ENCODE assay signal across 8 mouse cellular contexts in the genomic region with DNA sequence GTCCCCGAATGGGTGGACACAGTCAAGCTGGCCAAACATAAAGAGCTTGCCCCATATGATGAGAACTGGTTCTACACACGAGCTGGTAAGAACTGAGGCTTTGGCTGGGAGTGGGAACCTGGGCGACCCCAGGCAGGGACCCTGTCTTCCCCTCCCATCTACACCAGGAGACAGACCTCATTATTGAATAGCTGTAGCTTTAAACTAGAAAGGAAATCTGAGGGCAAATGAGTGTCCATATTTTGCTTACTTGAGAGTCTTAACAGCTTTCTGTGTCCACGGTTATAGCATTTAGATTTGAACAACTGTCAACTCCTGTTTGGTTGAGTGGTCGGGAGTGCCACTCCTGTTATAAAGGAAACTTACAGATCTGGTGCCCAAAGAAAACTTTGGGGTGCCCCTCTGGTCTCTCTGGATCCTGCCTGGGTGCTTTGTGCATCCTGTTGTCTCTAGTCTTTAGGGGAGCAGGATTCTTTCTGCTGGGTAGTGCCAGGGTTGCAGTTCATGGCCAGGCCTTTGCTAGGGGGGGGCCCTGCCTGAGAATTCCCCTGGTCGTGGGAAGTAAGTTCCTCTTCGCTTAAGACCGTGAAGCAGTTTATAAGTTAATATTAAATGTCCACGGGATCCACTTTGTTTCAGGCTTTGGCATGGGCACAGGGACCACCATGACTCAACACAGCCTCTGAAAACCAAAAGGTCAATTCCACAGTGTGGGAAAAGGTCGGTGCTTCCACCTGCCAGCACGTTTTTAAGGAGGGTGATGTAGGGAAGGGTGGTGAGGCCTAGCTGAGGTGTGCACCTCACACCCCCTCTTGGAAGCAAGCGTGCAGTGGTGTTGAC. TPM values are rescaled to one million over a fixed set of nuclear protein-coding genes. Genes with fewer than 3 reads are reported as not detected.
A peak's percentile ranks its signal among the peaks of the same experiment; 100 is the strongest.
DNase-seq lines count a peak whose midpoint lies in the region; ATAC-seq and TF ChIP-seq lines count a peak whose summit lies in the region.

No protein-coding gene starts in this region.

- no peak for ATAC-seq in lung, embryonic 14.5 days (ENCODE audit: insufficient read depth)
- ATAC-seq in embryonic facial prominence, embryonic 12.5 days (ENCODE audit: insufficient number of reproducible peaks, insufficient read depth, low FRiP score, low TSS enrichment): no peak
- no peak for ATAC-seq in intestine, embryonic 16.5 days
- ATAC-seq in neural tube, embryonic 15.5 days (ENCODE audit: low FRiP score): no peak

- peak overlapping the region; percentile 31 for H3K27ac ChIP-seq in lung, embryonic 14.5 days (ENCODE audit: low read depth)
- 0 out of 2 replicates have a peak overlapping the region, but pooled peaks have one; percentile 17 for H3K27ac ChIP-seq in embryonic facial prominence, embryonic 12.5 days
- peak overlapping the region; percentile 3; the same call in 1 of the 2 replicates for H3K27ac ChIP-seq in intestine, embryonic 16.5 days (ENCODE audit: low read length)
- peak overlapping the region; percentile 89; the same call in 1 of the 2 replicates for H3K27ac ChIP-seq in neural tube, embryonic 15.5 days (replicated peaks)

- no peaks in the 10 kb centered on the region for H3K27me3 ChIP-seq in lung, embryonic 14.5 days (ENCODE audit: insufficient read depth, low read length)
- H3K27me3 ChIP-seq in embryonic facial prominence, embryonic 12.5 days: no peaks in the 10 kb centered on the region
- no peaks in the 10 kb centered on the region for H3K27me3 ChIP-seq in intestine, embryonic 16.5 days (replicated peaks; ENCODE audit: control insufficient read depth, insufficient read depth, low read length)
- H3K27me3 ChIP-seq in neural tube, embryonic 15.5 days (replicated peaks): no peaks in the 10 kb centered on the region

- H3K4me1 ChIP-seq in lung, embryonic 14.5 days (ENCODE audit: insufficient read depth): peaks cover 8% of the 10 kb centered on the region
- peaks cover 18% of the 10 kb centered on the region for H3K4me1 ChIP-seq in embryonic facial prominence, embryonic 12.5 days
- peaks cover 21% of the 10 kb centered on the region for H3K4me1 ChIP-seq in intestine, embryonic 16.5 days (ENCODE audit: control insufficient read depth, insufficient read depth, low read length)
- peaks cover 32% of the 10 kb centered on the region for H3K4me1 ChIP-seq in neural tube, embryonic 15.5 days

- H3K36me3 ChIP-seq in lung, embryonic 14.5 days (ENCODE audit: insufficient read depth): peaks cover 56% of the 10 kb centered on the region
- peaks cover 50% of the 10 kb centered on the region for H3K36me3 ChIP-seq in embryonic facial prominence, embryonic 12.5 days
- H3K36me3 ChIP-seq in intestine, embryonic 16.5 days (ENCODE audit: control insufficient read depth, insufficient read depth, low read length): peaks cover 33% of the 10 kb centered on the region
- peaks cover 43% of the 10 kb centered on the region for H3K36me3 ChIP-seq in neural tube, embryonic 15.5 days

- WGBS in lung, embryonic 14.5 days: 22% methylated on average over 12 of the region's 12 CpGs
- WGBS in embryonic facial prominence, embryonic 12.5 days: 41% methylated on average over 12 of the region's 12 CpGs
- 25% methylated on average over 12 of the region's 12 CpGs for WGBS in intestine, embryonic 16.5 days
- 45% methylated on average over 12 of the region's 12 CpGs for WGBS in neural tube, embryonic 15.5 days

- H3K4me2 ChIP-seq in lung, embryonic 14.5 days: peak overlapping the region; percentile 95
- peak overlapping the region; percentile 84 for H3K4me2 ChIP-seq in embryonic facial prominence, embryonic 12.5 days (replicated peaks)
- peak overlapping the region; percentile 86 for H3K4me2 ChIP-seq in intestine, embryonic 16.5 days (ENCODE audit: low read depth, low read length)
- peak overlapping the region; percentile 76 for H3K4me2 ChIP-seq in neural tube, embryonic 15.5 days

- peak overlapping the region; percentile 100 for H3K9ac ChIP-seq in lung, embryonic 14.5 days
- peak overlapping the region; percentile 98 for H3K9ac ChIP-seq in embryonic facial prominence, embryonic 12.5 days
- peak overlapping the region; percentile 100 for H3K9ac ChIP-seq in intestine, embryonic 16.5 days (ENCODE audit: low read depth, low read length)
- peak overlapping the region; percentile 99 for H3K9ac ChIP-seq in neural tube, embryonic 15.5 days (replicated peaks)

- no peak for DNase-seq in lung, embryonic 14.5 days
- no peak for DNase-seq in lung, postnatal 36 days
- DNase-seq in MN1 (ENCODE audit: low spot score): no peak
- no peak for DNase-seq in right cerebral cortex, postnatal 10 days (ENCODE audit: low spot score in 2 of 2)
- DNase-seq in layer of hippocampus, postnatal 10 days (ENCODE audit: low spot score in 2 of 2): no peak

- peak overlapping the region; percentile 98 for H3K4me3 ChIP-seq in lung, embryonic 14.5 days (ENCODE audit: low read depth, low read length)
- H3K4me3 ChIP-seq in embryonic facial prominence, embryonic 12.5 days: peak overlapping the region; percentile 87
- peak overlapping the region; percentile 99 for H3K4me3 ChIP-seq in intestine, embryonic 16.5 days (ENCODE audit: low read length)
- peak overlapping the region; percentile 98 for H3K4me3 ChIP-seq in neural tube, embryonic 15.5 days (replicated peaks)

- H3K9me3 ChIP-seq in lung, embryonic 14.5 days (ENCODE audit: low read depth, low read length): no peaks in the 10 kb centered on the region
- H3K9me3 ChIP-seq in embryonic facial prominence, embryonic 12.5 days: no peaks in the 10 kb centered on the region
- no peaks in the 10 kb centered on the region for H3K9me3 ChIP-seq in intestine, embryonic 16.5 days (ENCODE audit: control insufficient read depth, low read length)
- H3K9me3 ChIP-seq in neural tube, embryonic 15.5 days (replicated peaks): no peaks in the 10 kb centered on the region

- TF ChIP-seq CTCF in lung, embryonic 14.5 days (IDR thresholded peaks at IDR 0.05; ENCODE audit: low read depth): no peak

RNA-seq across cellular contexts. Expression of a gene that starts 1.5 kb away (rescaled TPM):
- 3,015 and 3,069 TPM in 2 replicates for polyA plus RNA-seq in lung, embryonic 14.5 days (2014; fragmentation: Nextera tagmentation; extraction: Ambion mirVana)
- 2,196 and 2,318 TPM in 2 replicates for polyA plus RNA-seq in embryonic facial prominence, embryonic 12.5 days (2016; fragmentation: Nextera tagmentation; extraction: Ambion mirVana)
- polyA plus RNA-seq in intestine, embryonic 16.5 days (2015; fragmentation: Nextera tagmentation; extraction: Ambion mirVana): 2,122 and 2,334 TPM in 2 replicates
- polyA plus RNA-seq in neural tube, embryonic 15.5 days (2015; fragmentation: Nextera tagmentation; extraction: Ambion mirVana): 1,165 and 1,469 TPM in 2 replicates
- total RNA-seq in layer of hippocampus, postnatal 10 days (2021): 100 to 1,000 TPM; 563 to 573 TPM

RNA-seq across cellular contexts. Expression of a gene that starts 11.5 kb away (rescaled TPM):
- 0.16 and 0.24 TPM in 2 replicates for polyA plus RNA-seq in lung, embryonic 14.5 days (2014; fragmentation: Nextera tagmentation; extraction: Ambion mirVana)
- polyA plus RNA-seq in embryonic facial prominence, embryonic 12.5 days (2016; fragmentation: Nextera tagmentation; extraction: Ambion mirVana): 0.26 and 0.61 TPM in 2 replicates
- 0.39 and 0.46 TPM in 2 replicates for polyA plus RNA-seq in intestine, embryonic 16.5 days (2015; fragmentation: Nextera tagmentation; extraction: Ambion mirVana)
- polyA plus RNA-seq in neural tube, embryonic 15.5 days (2015; fragmentation: Nextera tagmentation; extraction: Ambion mirVana): 0.35 and 0.45 TPM in 2 replicates
- total RNA-seq in layer of hippocampus, postnatal 10 days (2021): not detected

RNA-seq across cellular contexts. Expression of a gene that starts 15.8 kb away (rescaled TPM):
- polyA plus RNA-seq in lung, embryonic 14.5 days (2014; fragmentation: Nextera tagmentation; extraction: Ambion mirVana): not detected in 2 replicates
- polyA plus RNA-seq in embryonic facial prominence, embryonic 12.5 days (2016; fragmentation: Nextera tagmentation; extraction: Ambion mirVana): not detected in 2 replicates
- not detected in 2 replicates for polyA plus RNA-seq in intestine, embryonic 16.5 days (2015; fragmentation: Nextera tagmentation; extraction: Ambion mirVana)
- 0.26 and 0.36 TPM in 2 replicates for polyA plus RNA-seq in neural tube, embryonic 15.5 days (2015; fragmentation: Nextera tagmentation; extraction: Ambion mirVana)
- under 1 TPM in 1 of 2 experiments, not detected in 1; 0.27 TPM for total RNA-seq in layer of hippocampus, postnatal 10 days (2021)

RNA-seq across cellular contexts. Expression of a gene that starts 15.9 kb away (rescaled TPM):
- polyA plus RNA-seq in lung, embryonic 14.5 days (2014; fragmentation: Nextera tagmentation; extraction: Ambion mirVana): not detected in 2 replicates
- not detected in 2 replicates for polyA plus RNA-seq in embryonic facial prominence, embryonic 12.5 days (2016; fragmentation: Nextera tagmentation; extraction: Ambion mirVana)
- polyA plus RNA-seq in intestine, embryonic 16.5 days (2015; fragmentation: Nextera tagmentation; extraction: Ambion mirVana): not detected in 2 replicates
- 0.18 TPM in 1 of 2 replicates, not detected in the other for polyA plus RNA-seq in neural tube, embryonic 15.5 days (2015; fragmentation: Nextera tagmentation; extraction: Ambion mirVana)
- not detected for total RNA-seq in layer of hippocampus, postnatal 10 days (2021)

RNA-seq across cellular contexts. Expression of a gene that starts 17.0 kb away (rescaled TPM):
- polyA plus RNA-seq in lung, embryonic 14.5 days (2014; fragmentation: Nextera tagmentation; extraction: Ambion mirVana): 109 and 120 TPM in 2 replicates
- 114 and 120 TPM in 2 replicates for polyA plus RNA-seq in embryonic facial prominence, embryonic 12.5 days (2016; fragmentation: Nextera tagmentation; extraction: Ambion mirVana)
- polyA plus RNA-seq in intestine, embryonic 16.5 days (2015; fragmentation: Nextera tagmentation; extraction: Ambion mirVana): 69.1 and 71.3 TPM in 2 replicates
- 78.5 and 85.3 TPM in 2 replicates for polyA plus RNA-seq in neural tube, embryonic 15.5 days (2015; fragmentation: Nextera tagmentation; extraction: Ambion mirVana)
- 10 to 100 TPM; 83.0 to 97.9 TPM for total RNA-seq in layer of hippocampus, postnatal 10 days (2021)

Comparison
In these comparisons a context has a peak if more than half of its experiments do, and no peak if none do; other contexts are left out.
1. H3K27ac ChIP-seq: peak in every context shown above with its lines; median percentile 89 in neural tube, embryonic 15.5 days; 31 in lung, embryonic 14.5 days; 17 in embryonic facial prominence, embryonic 12.5 days; 3 in intestine, embryonic 16.5 days.